Mouse (Mus musculus) Muller cell, postnatal 12 days (primary cell): ENCODE results near the gene Simc1.
A peak's percentile ranks its signal among the peaks of the same experiment; 100 is the strongest.

Experiments used
- DNase-seq: peaks from one replicate; pipeline ENCODE4 v3.0.0-alpha.2; 2015; ENCODE audit errors: inconsistent ontology term

Simc1 gene

GRCm38 (mm10) chr13:54582860-54583259, 79.3 kb downstream of the Simc1 start:
- no peak for DNase-seq

- no peak for DNase-seq
These were observed 82.3 kb downstream of the Simc1 start for GRCm38 (mm10) chr13:54585831-54586230.

- DNase-seq, result no peak
These were observed 85.9 kb downstream of the Simc1 start for GRCm38 (mm10) chr13:54589414-54589995.

GRCm38 (mm10) chr13:54589996-54590951, 86.7 kb downstream of the Simc1 start, which contains the start of the genes Nop16 and Higd2a:
Gene Nop16, minus strand, starts transcription at chr13:54590090.
Gene Higd2a, plus strand, starts transcription at chr13:54590207.
- peak; percentile 98 for DNase-seq

GRCm38 (mm10) chr13:54591776-54592356, 88.3 kb downstream of the Simc1 start:
- DNase-seq, result no peak

GRCm38 (mm10) chr13:54593617-54594016, 90.0 kb downstream of the Simc1 start:
- no peak for DNase-seq

GRCm38 (mm10) chr13:54596107-54596690, 92.6 kb downstream of the Simc1 start:
- peak; percentile 61 for DNase-seq

GRCm38 (mm10) chr13:54596870-54597269, 93.3 kb downstream of the Simc1 start:
- DNase-seq, result no peak

GRCm38 (mm10) chr13:54598622-54599143, 95.1 kb downstream of the Simc1 start:
- no peak for DNase-seq
